19 mouse cellular contexts compared by ENCODE assay signal in the genomic region with DNA sequence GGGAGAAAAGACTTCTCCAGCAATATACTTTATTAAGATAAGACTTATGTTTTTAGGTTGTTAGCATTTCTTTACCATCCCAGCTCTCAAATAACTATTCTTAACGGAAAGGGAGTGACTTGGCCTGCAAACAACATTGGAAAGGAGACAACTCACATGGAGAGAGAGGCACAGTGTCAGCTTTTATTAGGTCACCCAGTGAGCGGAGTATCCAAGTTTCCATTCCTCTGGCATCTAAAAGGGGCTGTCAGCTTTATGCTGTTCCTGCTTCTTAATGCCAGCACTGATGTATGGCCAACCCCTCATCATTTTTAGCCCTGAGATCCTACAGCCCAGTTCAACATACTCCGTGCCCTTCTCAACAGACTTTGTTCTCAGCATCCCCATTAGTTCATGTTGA.
DNase-seq lines count a peak whose midpoint lies in the region; ATAC-seq lines count a peak whose summit lies in the region.
"Had no signal": no experiment of that assay in that cellular context is flagged by ENCODE, and none has a peak within 500 bp of the region (broad histone marks: within the 10 kb centered on the region; RNA-seq: fewer than 3 reads in every experiment).

No protein-coding gene starts in this region.

- no peaks in the 10 kb centered on the region for H3K4me1 ChIP-seq in lung, embryonic 15.5 days
- no peaks in the 10 kb centered on the region for H3K4me1 ChIP-seq in neural tube, embryonic 15.5 days
- H3K4me1 ChIP-seq: embryonic facial prominence, embryonic 12.5 days; neural tube, embryonic 12.5 days had no signal

- H3K9ac ChIP-seq in lung, embryonic 15.5 days: no peak overlapping the region
- no peak overlapping the region for H3K9ac ChIP-seq in neural tube, embryonic 15.5 days (replicated peaks)
- H3K9ac ChIP-seq: embryonic facial prominence, embryonic 12.5 days; neural tube, embryonic 12.5 days had no signal

- no peak overlapping the region for H3K27ac ChIP-seq in lung, embryonic 15.5 days
- no peak overlapping the region for H3K27ac ChIP-seq in neural tube, embryonic 15.5 days (replicated peaks)
- H3K27ac ChIP-seq: embryonic facial prominence, embryonic 12.5 days; forebrain, embryonic 10.5 days; gastrocnemius, adult 2 months; heart, adult 2 months; neural tube, embryonic 12.5 days had no signal

- no peak overlapping the region for H3K4me2 ChIP-seq in lung, embryonic 15.5 days
- H3K4me2 ChIP-seq in neural tube, embryonic 15.5 days: no peak overlapping the region
- H3K4me2 ChIP-seq: embryonic facial prominence, embryonic 12.5 days; liver, embryonic 11.5 days; neural tube, embryonic 12.5 days had no signal

- DNase-seq in heart, adult 8-10 months (ENCODE audit: low spot score): peak; percentile 19
- no peak for DNase-seq in heart, postnatal 4 days
- no peak for DNase-seq in lung, adult 18-20 months
- peak; percentile 67 for DNase-seq in cerebellum, adult 11 months
- peak; percentile 76 to 82 for DNase-seq in cerebellum, postnatal 25 days
- no peak for DNase-seq in frontal cortex, postnatal 14 days (ENCODE audit: low spot score in 2 of 2)
- DNase-seq: adrenal gland, postnatal 25 days; gastrocnemius, adult 2 months; kidney, adult 11 months; kidney, postnatal 14 days; right cerebral cortex, postnatal 25 days had no signal

- no peaks in the 10 kb centered on the region for H3K27me3 ChIP-seq in lung, embryonic 15.5 days
- H3K27me3 ChIP-seq in neural tube, embryonic 15.5 days (replicated peaks): no peaks in the 10 kb centered on the region
- H3K27me3 ChIP-seq: embryonic facial prominence, embryonic 12.5 days; neural tube, embryonic 12.5 days had no signal

- no peaks in the 10 kb centered on the region for H3K9me3 ChIP-seq in lung, embryonic 15.5 days
- no peaks in the 10 kb centered on the region for H3K9me3 ChIP-seq in neural tube, embryonic 15.5 days (replicated peaks)
- H3K9me3 ChIP-seq: embryonic facial prominence, embryonic 12.5 days; forebrain, embryonic 10.5 days; neural tube, embryonic 12.5 days had no signal

- peak; percentile 49; the same call in 1 of the 2 replicates for ATAC-seq in lung, embryonic 15.5 days (ENCODE audit: borderline replicate concordance, extremely low read depth, low FRiP score, low TSS enrichment)
- no peak for ATAC-seq in neural tube, embryonic 15.5 days (ENCODE audit: low FRiP score)
- ATAC-seq: activated CD4-positive, CD25-positive, alpha-beta regulatory T cell, adult 4 months had no signal

- H3K36me3 ChIP-seq in lung, embryonic 15.5 days: no peaks in the 10 kb centered on the region
- no peaks in the 10 kb centered on the region for H3K36me3 ChIP-seq in neural tube, embryonic 15.5 days
- H3K36me3 ChIP-seq: embryonic facial prominence, embryonic 12.5 days; forebrain, embryonic 10.5 days; neural tube, embryonic 12.5 days had no signal

- 57% methylated on average over 3 of the region's 3 CpGs for WGBS in lung, embryonic 15.5 days
- WGBS in neural tube, embryonic 15.5 days: 74% methylated on average over 3 of the region's 3 CpGs

- H3K4me3 ChIP-seq in lung, embryonic 15.5 days: no peak overlapping the region
- no peak overlapping the region for H3K4me3 ChIP-seq in neural tube, embryonic 15.5 days (replicated peaks)
- H3K4me3 ChIP-seq: embryonic facial prominence, embryonic 12.5 days; forebrain, embryonic 10.5 days; gastrocnemius, adult 2 months; heart, adult 2 months; neural tube, embryonic 12.5 days had no signal

Comparison
In these comparisons a context has a peak if more than half of its experiments do, and no peak if none do; other contexts are left out.
1. DNase-seq: peak in heart, adult 8-10 months (single experiment), cerebellum, adult 11 months (single experiment) and cerebellum, postnatal 25 days (2 of 2); none in heart, postnatal 4 days (single experiment), lung, adult 18-20 months (0 of 2) and frontal cortex, postnatal 14 days (0 of 2).